Mouse (Mus musculus) testis, postnatal 10 days (tissue): ENCODE results near the gene Vmn1r91.
"Not testable (repeated sequence)": the region's sequence is repeated elsewhere in the genome, so short reads cannot be mapped to it uniquely, and the experiment has no call there.

Source experiments
- DNase-seq: peaks from one replicate; pipeline ENCODE4 v3.0.0; 2021; ENCODE audit warnings: low spot score

Vmn1r91 gene

DNA sequence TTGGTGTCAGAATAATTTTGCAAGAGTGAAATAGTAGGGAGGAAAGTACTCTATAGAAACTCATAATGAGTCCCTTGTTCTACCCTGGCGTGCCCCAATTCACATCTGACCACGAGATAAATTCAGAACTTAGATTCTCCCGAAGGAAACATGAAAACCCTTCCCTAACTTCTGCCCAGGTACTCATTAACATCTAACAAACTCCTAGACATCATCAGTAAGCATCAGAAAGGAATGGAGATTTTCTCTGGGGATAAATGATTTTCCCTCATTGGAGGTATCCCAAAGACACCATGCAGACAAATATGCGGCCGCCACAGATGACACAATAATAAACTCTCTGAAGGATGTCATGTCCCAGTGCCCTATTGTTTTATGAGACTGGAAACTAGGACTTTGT, at the start of gene Vmn1r91:
Gene Vmn1r91 (plus strand): TSS at position 301 of the 400 bp plus-strand sequence.
- DNase-seq: not testable (repeated sequence)

GRCm38 (mm10) chr7:20064100-20064499, 35.4 kb upstream of the Vmn1r91 start:
- DNase-seq: not testable (repeated sequence)

DNA sequence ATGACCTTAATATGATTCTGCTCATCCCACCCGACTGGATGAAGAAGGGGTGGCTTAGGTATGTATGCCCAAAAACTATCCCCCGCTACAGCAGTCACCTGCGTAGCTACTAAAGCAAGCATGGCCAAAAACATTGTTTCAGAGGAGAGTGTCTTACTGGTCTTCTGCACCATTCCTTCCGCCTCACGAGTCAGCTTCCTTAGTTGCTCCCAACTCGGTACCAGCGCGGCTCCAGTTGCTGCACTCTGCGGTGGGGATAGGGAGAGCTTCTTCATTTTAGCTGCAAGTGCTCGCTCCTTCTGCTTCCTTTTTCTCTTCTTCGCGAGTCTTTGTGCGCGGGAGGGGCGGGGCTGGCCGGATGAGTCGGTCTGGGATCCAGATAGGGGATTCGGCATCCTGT, 21.4 kb upstream of the Vmn1r91 start:
- DNase-seq: not testable (repeated sequence)

GRCm38 (mm10) chr7:20122479-20122878, 23.0 kb downstream of the Vmn1r91 start, which contains the start of gene Gm16442:
Gm16442 (minus strand) TSS chr7:20122579.
- not testable (repeated sequence) for DNase-seq

DNA sequence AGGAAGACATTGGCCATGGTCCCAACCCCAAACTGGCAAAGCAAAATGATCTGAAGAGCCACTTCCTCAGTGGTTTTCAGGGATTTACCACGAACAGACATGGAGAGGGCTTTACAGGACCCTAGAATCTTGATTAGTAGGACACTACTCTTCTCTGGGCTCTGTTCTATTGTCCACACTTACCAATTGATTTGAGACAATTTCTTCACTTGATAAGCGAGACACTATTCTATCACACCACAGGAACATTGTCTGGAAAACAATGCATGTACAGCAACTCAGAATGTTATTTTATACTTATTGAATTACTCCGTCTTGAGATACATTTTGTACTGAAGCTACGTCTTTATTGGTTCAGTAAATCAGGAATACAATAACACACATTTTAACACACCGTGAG, 39.5 kb downstream of the Vmn1r91 start, which contains the start of gene Vmn1r93:
Gene Vmn1r93 (minus strand): TSS at position 101 of the 400 bp plus-strand sequence.
- not testable (repeated sequence) for DNase-seq
